Mouse (Mus musculus) urinary bladder, postnatal 0 days (tissue): ENCODE data around the gene Xkr7. TPM values are rescaled to one million over a fixed set of nuclear protein-coding genes. Genes with fewer than 3 reads are reported as not detected.

Experiments used
- polyA plus RNA-seq: library from polyadenylated mRNA; unstranded; fragments of >200 nt; fragmentation: Nextera tagmentation; extraction: Ambion mirVana; gene quantifications from 2 replicates; pipeline ENCODE4 v1.2.1, GENCODE M21; 2015

The Xkr7 gene
- not detected in 2 replicates for polyA plus RNA-seq

GRCm38 (mm10) chr2:153031126-153032082 is at the start of gene Xkr7:
Gene Xkr7, plus strand, starts transcription at chr2:153031852.

GRCm38 (mm10) chr2:153014758-153015593 is 16.7 kb upstream of the Xkr7 start, which contains the start of gene Pdrg1:
Gene Pdrg1, minus strand, starts transcription at chr2:153015427.

GRCm38 (mm10) chr2:153065747-153066508 is 34.3 kb downstream of the Xkr7 start, which contains the start of gene Ccm2l:
Gene Ccm2l, plus strand, starts transcription at chr2:153065955.

Other genes with a start within 250 kb of the Xkr7 start
- gene Bcl2l1, start 200.1 kb upstream of the Xkr7 start, polyA plus RNA-seq: 87.3 and 90.0 TPM in 2 replicates
- 13.9 and 21.6 TPM in 2 replicates for gene Tpx2, start 183.9 kb upstream of the Xkr7 start, polyA plus RNA-seq
- gene Mylk2, start 120.5 kb upstream of the Xkr7 start, polyA plus RNA-seq: 0.08 and 0.16 TPM in 2 replicates
- gene Foxs1, start 98.6 kb upstream of the Xkr7 start, polyA plus RNA-seq: 36.9 and 38.5 TPM in 2 replicates
- 0.10 and 0.24 TPM in 2 replicates for gene Dusp15, start 80.2 kb upstream of the Xkr7 start, polyA plus RNA-seq
- not detected in 2 replicates for gene Ttll9, start 69.4 kb upstream of the Xkr7 start, polyA plus RNA-seq
- 94.7 and 101 TPM in 2 replicates for gene Pdrg1, start 16.4 kb upstream of the Xkr7 start, polyA plus RNA-seq
- 0.62 and 0.63 TPM in 2 replicates for gene Ccm2l, start 34.1 kb downstream of the Xkr7 start, polyA plus RNA-seq
- gene Hck, start 76.6 kb downstream of the Xkr7 start, polyA plus RNA-seq: 5.2 and 8.6 TPM in 2 replicates
- gene Tm9sf4, start 129.5 kb downstream of the Xkr7 start, polyA plus RNA-seq: 41.6 and 42.8 TPM in 2 replicates
- gene Tspyl3, start 193.6 kb downstream of the Xkr7 start, polyA plus RNA-seq: 3.3 and 3.4 TPM in 2 replicates
- 4.6 and 5.4 TPM in 2 replicates for gene Plagl2, start 209.6 kb downstream of the Xkr7 start, polyA plus RNA-seq
- gene Pofut1, start 209.7 kb downstream of the Xkr7 start, polyA plus RNA-seq: 3.5 and 3.8 TPM in 2 replicates